Mouse (Mus musculus): ENCODE results near the gene Vmn1r221. TPM values are rescaled to one million over a fixed set of nuclear protein-coding genes. Genes with fewer than 3 reads are reported as not detected.
A peak's percentile ranks its signal among the peaks of the same experiment; 100 is the strongest.
"Not testable (repeated sequence)": the region's sequence is repeated elsewhere in the genome, so short reads cannot be mapped to it uniquely, and the experiment has no call there.

The Vmn1r221 gene
- not detected for total RNA-seq (2021)
- long read RNA-seq, experiment 1, result 0 reads
- long read RNA-seq, experiment 2, result 0 reads

- not testable (repeated sequence) for DNase-seq (ENCODE audit: low spot score in 2 of 2)
Observed at GRCm38 (mm10) chr13:23213827-23214226, at the start of gene Vmn1r221. Vmn1r221 (plus strand) TSS chr13:23214127.

GRCm38 (mm10) chr13:23166471-23166870 lies 47.5 kb upstream of the Vmn1r221 start:
- DNase-seq (ENCODE audit: low spot score in 2 of 2), result not testable (repeated sequence)

GRCm38 (mm10) chr13:23187875-23188274 lies 26.1 kb upstream of the Vmn1r221 start, which contains the start of gene Vmn1r220:
Vmn1r220 (minus strand) TSS chr13:23187975.
- no peak for DNase-seq (ENCODE audit: low spot score in 2 of 2)

- DNase-seq (ENCODE audit: low spot score in 2 of 2), result not testable (repeated sequence)
Observed at GRCm38 (mm10) chr13:23203885-23204284, 10.0 kb upstream of the Vmn1r221 start.

GRCm38 (mm10) chr13:23235847-23236246 lies 21.9 kb downstream of the Vmn1r221 start, which contains the start of gene Vmn1r222:
Vmn1r222 (minus strand) TSS chr13:23235947.
- DNase-seq (ENCODE audit: low spot score in 2 of 2), result not testable (repeated sequence)

- not testable (repeated sequence) for DNase-seq (ENCODE audit: low spot score in 2 of 2)
Observed at GRCm38 (mm10) chr13:23246834-23247233, 32.9 kb downstream of the Vmn1r221 start, which contains the start of gene Vmn1r223. Vmn1r223 (plus strand) TSS chr13:23247134.

GRCm38 (mm10) chr13:23258546-23259048 lies 44.7 kb downstream of the Vmn1r221 start:
- DNase-seq (ENCODE audit: low spot score in 2 of 2), result peak in 1 of 2 experiments; percentile 26

GRCm38 (mm10) chr13:23268606-23269005 lies 54.7 kb downstream of the Vmn1r221 start:
- not testable (repeated sequence) for DNase-seq (ENCODE audit: low spot score in 2 of 2)

- peak in 1 of 2 experiments; percentile 12 for DNase-seq (ENCODE audit: low spot score in 2 of 2)
Observed at GRCm38 (mm10) chr13:23269127-23269526, 55.2 kb downstream of the Vmn1r221 start.

GRCm38 (mm10) chr13:23269681-23270080 lies 55.8 kb downstream of the Vmn1r221 start:
- DNase-seq (ENCODE audit: low spot score in 2 of 2), result peak in 1 of 2 experiments; percentile 9

- peak; percentile 62 to 82 for DNase-seq (ENCODE audit: low spot score in 2 of 2)
Observed at GRCm38 (mm10) chr13:23270321-23271101, 56.6 kb downstream of the Vmn1r221 start.

Other genes starting within 250 kb of the Vmn1r221 start
- gene Vmn1r213, start 206.5 kb upstream of the Vmn1r221 start, total RNA-seq (2021), result not detected
- gene Vmn1r214, start 183.7 kb upstream of the Vmn1r221 start, total RNA-seq (2021), result not detected
- not detected for gene Vmn1r215, start 146.1 kb upstream of the Vmn1r221 start, total RNA-seq (2021)
- gene Vmn1r217, start 95.9 kb upstream of the Vmn1r221 start, total RNA-seq (2021), result not detected
- not detected for gene Vmn1r218, start 81.0 kb upstream of the Vmn1r221 start, total RNA-seq (2021)
- gene Vmn1r219, start 54.8 kb upstream of the Vmn1r221 start, total RNA-seq (2021), result not detected
- gene Vmn1r220, start 26.2 kb upstream of the Vmn1r221 start, total RNA-seq (2021), result not detected
- not detected for gene Vmn1r222, start 21.8 kb downstream of the Vmn1r221 start, total RNA-seq (2021)
- gene Vmn1r223, start 33.0 kb downstream of the Vmn1r221 start, total RNA-seq (2021), result not detected
- gene Zfp322a, start 155.1 kb downstream of the Vmn1r221 start, total RNA-seq (2021), result 10 to 100 TPM; 29.5 to 31.7 TPM
- gene Abt1, start 209.7 kb downstream of the Vmn1r221 start, total RNA-seq (2021), result 1 to 10 TPM; 9.0 to 9.5 TPM